Mouse (Mus musculus): ENCODE measurements around the gene Gm21992.

The Gm21992 gene

DNA sequence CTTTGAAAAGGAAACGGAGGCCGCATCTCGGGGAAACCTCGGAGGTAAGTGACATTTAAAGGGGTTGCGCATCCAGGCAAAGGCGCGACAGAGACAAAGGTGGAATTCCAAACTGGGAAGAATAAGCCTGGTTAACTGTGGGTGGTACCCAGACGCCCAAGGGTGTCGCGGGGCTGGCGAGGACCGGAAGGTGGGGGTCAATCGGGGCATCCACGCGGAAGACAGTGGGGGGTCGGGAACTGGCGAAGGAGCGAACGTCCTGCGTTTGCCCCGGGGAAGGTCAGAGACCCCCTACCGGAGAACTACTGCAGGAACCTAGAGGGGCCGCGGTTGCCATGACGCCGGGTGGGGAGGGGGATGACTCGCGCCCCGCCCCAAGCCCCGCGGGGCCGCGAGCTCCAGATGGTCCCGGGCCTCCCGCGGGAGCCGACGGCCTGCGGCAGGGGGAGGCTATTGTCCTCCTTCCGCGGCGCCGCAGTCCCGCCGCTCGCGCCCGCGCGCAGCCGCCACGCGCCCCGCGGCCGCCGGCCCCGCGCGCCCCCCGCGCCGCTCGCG, 99.7 kb downstream of the Gm21992 start:
- DNase-seq (ENCODE audit: low read depth) = no peak

DNA sequence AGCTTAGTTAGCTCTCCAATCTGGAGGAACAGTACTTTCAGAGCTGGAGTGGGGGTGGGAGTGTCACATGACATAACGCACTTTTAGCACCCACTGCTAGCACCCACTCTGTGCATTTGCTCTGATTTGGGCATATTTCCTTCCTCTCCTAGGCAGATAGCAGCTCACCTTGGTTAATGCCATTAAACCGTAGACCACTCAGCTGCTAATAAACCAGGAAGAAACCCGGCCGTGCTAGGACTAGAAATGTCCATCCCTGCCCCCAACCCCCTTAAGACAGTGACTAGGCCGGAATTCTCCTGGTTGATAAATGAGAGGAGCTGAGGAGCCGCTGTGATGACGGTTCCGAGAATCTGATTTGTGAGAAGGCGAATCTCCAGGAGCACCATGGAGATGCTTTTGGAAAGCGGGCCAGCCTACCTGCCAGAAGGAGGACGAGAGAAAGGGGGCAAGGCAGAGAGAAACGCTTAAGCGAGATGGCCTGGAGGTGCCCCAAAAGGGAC, 100.3 kb downstream of the Gm21992 start, which contains the start of gene Sptbn2:
Sptbn2 (plus strand) TSS at position 70 of the 503 bp plus-strand sequence.
- no peak for DNase-seq (ENCODE audit: low read depth)

DNA sequence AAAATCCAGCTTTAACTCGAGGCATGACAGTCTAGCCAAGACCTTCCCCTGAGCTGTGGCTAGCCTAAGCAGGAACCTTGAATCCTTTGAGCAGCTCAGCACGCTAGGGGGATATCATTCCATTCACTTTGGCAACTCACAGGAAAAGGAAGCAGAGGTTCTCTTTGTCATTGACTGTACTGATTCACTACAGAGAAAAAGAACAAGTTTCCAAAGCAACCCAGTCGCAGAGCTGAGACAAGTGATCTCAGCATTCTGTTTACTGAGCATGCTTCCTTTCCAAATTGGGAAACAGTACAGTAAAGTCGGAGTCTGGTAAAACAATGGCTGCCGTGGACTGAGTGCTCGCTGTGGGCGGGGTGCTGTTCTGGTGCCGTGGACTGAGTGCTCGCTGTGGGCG, 102.6 kb downstream of the Gm21992 start:
- no peak for DNase-seq (ENCODE audit: low read depth)

DNA sequence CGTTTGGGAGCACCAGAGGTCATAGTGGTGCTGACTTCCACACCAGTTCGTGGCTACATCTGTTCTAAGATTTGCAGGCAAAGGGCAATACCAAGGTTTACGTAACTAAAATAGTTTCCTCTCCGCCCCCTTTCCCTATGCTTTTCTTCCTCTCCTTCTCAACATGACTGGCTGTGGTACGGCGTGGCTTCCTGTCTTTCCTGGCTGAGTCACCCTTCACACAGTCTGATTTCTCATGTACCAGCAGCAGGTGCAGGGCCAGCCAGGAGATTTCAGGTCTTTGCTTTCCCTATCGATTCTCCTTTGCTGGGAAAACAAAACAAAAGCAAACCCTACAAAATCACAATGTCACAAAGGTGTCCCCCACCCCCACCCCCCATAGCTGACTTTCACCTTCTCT, 110.2 kb downstream of the Gm21992 start:
- peak; percentile 28 for DNase-seq (ENCODE audit: low read depth)

DNA sequence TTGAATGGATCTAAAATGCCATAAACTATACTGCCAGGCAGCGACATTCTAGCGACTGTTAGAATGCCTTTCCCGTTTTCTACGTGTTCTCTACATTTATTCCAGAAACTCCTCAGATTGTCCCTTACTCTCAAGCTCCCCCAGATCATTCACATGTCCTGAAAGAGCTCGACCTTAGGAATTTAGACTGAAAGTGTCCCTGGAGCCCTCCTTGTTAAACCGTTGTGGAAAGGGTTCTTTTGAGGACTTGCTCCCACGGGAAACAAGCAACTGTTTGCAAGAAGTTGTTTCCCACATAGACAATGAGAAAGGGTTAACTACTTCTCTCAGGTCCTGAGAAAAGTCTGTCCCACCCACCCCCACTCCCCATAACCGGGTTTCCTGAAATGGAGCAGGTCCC, 110.8 kb downstream of the Gm21992 start:
- no peak for DNase-seq (ENCODE audit: low read depth)

DNA sequence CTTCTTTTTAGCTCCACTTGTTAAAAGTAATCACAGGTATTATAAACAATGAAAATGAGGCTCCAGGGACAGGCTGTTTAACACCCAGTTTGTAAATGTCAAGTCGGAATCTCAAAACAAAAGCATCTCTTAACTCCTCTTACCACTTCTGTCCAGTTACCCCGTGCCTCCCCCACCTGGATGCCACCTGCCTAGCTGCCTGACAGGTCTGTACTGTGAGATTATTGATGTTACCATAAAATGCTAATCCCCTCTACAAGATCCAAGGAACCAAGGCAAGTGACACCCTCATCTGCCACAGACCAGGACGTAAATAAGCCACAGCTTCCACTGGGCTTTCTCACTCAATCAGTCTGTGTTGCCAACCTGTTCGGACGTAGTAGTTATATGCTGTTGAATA, 111.6 kb downstream of the Gm21992 start:
- no peak for DNase-seq (ENCODE audit: low read depth)

DNA sequence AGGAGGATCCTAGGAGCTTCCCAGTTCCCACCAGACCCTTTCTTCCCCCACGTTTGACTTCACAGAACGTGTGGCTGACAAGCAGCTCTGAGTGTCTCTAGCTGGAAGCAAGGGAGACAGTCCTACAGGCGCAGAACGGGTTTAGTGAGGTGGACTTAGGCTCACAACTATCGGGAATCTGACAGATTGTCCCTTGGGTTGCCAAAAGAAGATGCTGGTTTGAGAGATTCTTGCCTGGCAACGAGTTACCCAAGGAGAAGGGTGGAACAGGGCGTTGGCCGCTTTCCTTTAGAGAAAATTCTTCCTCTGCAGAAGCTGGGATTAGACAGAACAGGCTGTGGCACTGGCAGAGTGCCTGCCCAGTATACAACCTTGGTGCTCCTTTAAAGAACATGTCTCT, 112.6 kb downstream of the Gm21992 start:
- DNase-seq (ENCODE audit: low read depth) = no peak

DNA sequence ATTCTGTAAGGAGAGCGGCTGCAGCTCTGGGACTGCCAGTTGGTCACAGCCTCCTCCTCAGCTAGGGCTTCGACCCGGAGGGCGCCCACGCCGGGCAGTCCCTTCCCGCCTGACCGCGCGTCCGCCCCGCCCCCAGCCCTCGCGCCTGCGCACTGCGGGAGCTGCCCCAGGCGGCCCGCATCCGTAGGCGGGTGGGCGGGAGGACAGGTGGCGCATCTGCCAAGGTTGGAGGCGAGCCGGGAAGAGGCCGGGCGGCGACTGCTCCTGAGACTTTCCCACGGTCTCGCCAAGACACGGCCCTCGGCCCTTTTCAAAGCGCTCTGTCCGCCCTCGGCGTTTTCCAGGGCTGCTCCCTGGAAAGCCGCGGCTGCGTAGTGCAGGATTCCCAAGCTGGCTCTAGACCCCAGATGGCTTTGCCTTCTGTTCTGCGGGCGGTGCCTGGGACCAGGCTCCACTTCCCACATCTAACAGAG, 113.2 kb downstream of the Gm21992 start, which contains the start of gene Gm960:
Gm960 (minus strand) TSS at position 464 of the 473 bp plus-strand sequence.
- no peak for DNase-seq (ENCODE audit: low read depth)

DNA sequence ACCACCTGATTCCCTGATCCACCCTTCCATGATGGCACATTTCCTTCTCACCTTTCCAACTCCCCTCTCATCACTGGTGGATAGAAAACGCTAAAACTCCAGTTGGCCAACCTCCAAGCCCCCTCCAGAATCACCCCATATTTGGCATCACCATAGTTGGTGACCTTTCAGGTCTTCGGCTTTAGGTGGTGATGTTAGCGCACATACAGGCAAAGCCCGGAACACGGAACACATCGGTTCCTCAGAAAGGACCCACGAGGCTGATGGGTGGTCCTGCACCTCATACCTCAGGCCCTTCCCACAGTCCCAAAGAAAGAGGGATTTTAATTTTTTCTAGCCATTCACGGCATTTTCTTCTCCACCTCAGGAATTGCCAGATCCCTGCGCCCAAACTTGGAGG, 113.7 kb downstream of the Gm21992 start:
- no peak for DNase-seq (ENCODE audit: low read depth)

DNA sequence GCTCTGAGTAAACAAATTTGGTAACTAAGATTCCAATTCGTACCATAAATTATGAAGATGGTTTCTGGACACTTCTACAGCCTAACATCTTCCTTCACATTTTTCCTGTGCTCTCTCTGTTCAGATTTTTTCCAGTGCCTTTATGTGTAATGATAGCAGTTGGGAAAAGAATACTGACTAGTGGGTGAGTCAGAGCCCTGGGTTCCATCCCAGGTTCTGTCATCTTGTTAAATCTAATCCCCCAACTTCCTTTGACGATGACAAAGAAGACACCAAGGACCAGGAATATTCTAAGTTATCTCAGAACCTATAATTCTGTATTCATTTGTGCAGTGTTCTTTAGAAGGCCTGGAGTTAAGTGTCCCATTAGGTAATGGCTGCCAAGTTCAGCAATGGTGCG, 114.3 kb downstream of the Gm21992 start:
- DNase-seq (ENCODE audit: low read depth) = no peak

DNA sequence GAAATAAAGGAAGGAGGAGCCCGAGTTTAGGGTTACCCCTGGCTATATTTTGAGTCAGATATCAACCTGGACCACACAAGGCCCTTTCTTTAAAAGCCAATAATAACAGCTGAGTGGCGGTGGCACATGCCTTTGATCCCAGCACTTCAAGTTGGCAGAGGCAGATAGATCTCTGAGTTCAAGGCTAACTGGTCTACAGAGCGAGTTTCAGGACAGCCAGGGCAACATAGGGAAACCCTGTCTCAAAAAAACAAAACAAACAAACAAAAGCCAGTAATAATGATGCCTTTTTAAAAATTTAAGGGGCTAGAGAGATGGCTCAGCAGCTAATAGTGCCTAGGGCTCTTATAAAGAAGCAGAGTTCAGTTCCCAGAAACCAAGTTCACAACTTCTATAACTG, 117.1 kb downstream of the Gm21992 start:
- DNase-seq (ENCODE audit: low read depth) = no peak
